ENCODE assay signal across 1 mouse cellular context in the genomic region with DNA sequence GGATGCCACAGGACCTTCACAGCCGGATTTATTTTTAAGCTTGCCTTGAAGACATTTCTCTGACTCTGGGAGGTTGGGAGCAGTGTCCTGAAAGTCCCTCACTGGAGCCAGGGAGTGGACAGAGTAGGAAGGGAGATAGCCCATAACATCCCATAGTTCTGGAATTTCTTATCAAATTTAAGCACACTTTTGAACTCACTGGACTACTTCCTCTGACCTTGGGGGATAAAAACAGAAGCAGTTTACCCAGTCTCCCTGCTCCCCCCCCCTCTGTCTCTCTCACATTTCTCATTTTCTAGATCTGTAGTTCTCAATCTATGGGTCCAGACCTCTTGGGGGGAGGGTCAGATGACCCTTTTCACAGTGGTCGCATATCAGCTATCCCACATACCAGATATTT.
A peak's percentile ranks its signal among the peaks of the same experiment; 100 is the strongest.
TF ChIP-seq lines count a peak whose summit lies in the region.

No protein-coding gene starts in this region.

TF ChIP-seq in MEL, 35 proteins besides CTCF, POLR2A, EP300 and RAD21 (continued from another document):
- TF ChIP-seq SMC3 (IDR thresholded peaks at IDR 0.05; ENCODE audit: low read depth, low read length) (no peak), TCF12 (IDR thresholded peaks at IDR 0.05; ENCODE audit: low read depth, low read length) (peak; percentile 60), E2F4 (IDR thresholded peaks at IDR 0.05; ENCODE audit: borderline replicate concordance, low read depth, low read length) (no peak), MAFK (IDR thresholded peaks at IDR 0.05; ENCODE audit: borderline replicate concordance, low read depth, low read length) (no peak), TBP (IDR thresholded peaks at IDR 0.05; ENCODE audit: low read depth, low read length) (no peak), GABPA (IDR thresholded peaks at IDR 0.05; ENCODE audit: low read depth, low read length) (no peak), MAX (IDR thresholded peaks at IDR 0.05; ENCODE audit: low read length) (no peak), UBTF (IDR thresholded peaks at IDR 0.05; ENCODE audit: borderline replicate concordance, insufficient read depth, low read depth, low read length) (no peak), MYC (IDR thresholded peaks at IDR 0.05; ENCODE audit: low read depth, low read length) (no peak), GATA1 (IDR thresholded peaks at IDR 0.05; ENCODE audit: low read depth, low read length) (peak; percentile 48), USF2 (IDR thresholded peaks at IDR 0.05; ENCODE audit: borderline replicate concordance in 1 of 2, insufficient read depth in 1 of 2, low read depth in 1 of 2, low read length in 2 of 2) (no peak), TAL1 (IDR thresholded peaks at IDR 0.05; ENCODE audit: low read length) (peak; percentile 79), ZC3H11A (IDR thresholded peaks at IDR 0.05; ENCODE audit: low read depth, low read length) (no peak), USF1 (IDR thresholded peaks at IDR 0.05; ENCODE audit: low read depth, low read length) (no peak), ZMIZ1 (IDR thresholded peaks at IDR 0.05; ENCODE audit: low read depth, low read length) (no peak), MYB (IDR thresholded peaks at IDR 0.05; ENCODE audit: low read depth, low read length) (0 out of 2 replicates have a peak, but pooled peaks have one; percentile 20), SIN3A (IDR thresholded peaks at IDR 0.05; ENCODE audit: low read length) (no peak), KAT2A (conservative IDR thresholded peaks at IDR 0.05; ENCODE audit: low read depth, low read length) (no peak), BHLHE40 (IDR thresholded peaks at IDR 0.05; ENCODE audit: borderline replicate concordance, low read depth, low read length) (peak; percentile 38; the same call in 1 of the 2 replicates)
